In the genomic region with DNA sequence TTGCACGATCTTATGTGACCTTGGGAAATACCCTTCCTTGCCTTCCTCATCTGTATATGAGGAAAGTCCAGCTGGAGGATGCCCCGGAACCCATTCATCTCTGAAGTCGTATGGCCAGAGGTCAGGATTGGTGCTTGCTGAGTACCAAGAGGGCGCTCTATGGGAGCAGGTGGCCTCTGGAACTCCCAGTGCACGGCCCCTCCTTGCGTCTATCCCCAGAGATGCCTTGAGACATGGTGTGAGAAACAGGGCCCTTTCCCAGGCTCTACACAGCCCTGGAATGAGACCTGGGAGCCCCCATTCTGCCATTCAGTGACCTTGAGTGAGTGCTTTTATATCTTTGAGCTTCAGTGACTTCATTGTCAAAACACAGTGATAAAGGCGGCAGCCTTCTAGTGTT, we compare ENCODE assay signal across 26 mouse cellular contexts.
A peak's percentile ranks its signal among the peaks of the same experiment; 100 is the strongest.
DNase-seq lines count a peak whose midpoint lies in the region; ATAC-seq and TF ChIP-seq lines count a peak whose summit lies in the region.
"Had no signal": no experiment of that assay in that cellular context is flagged by ENCODE, and none has a peak within 500 bp of the region (broad histone marks: within the 10 kb centered on the region; RNA-seq: fewer than 3 reads in every experiment).

No protein-coding gene starts in this region.

- H3K9me3 ChIP-seq in hindbrain, embryonic 11.5 days (ENCODE audit: control insufficient read depth, low read length) = no peaks in the 10 kb centered on the region
- no peaks in the 10 kb centered on the region for H3K9me3 ChIP-seq in hindbrain, embryonic 14.5 days (ENCODE audit: control insufficient read depth, low read length)
- no peaks in the 10 kb centered on the region for H3K9me3 ChIP-seq in midbrain, embryonic 12.5 days
- no peaks in the 10 kb centered on the region for H3K9me3 ChIP-seq in midbrain, postnatal 0 days (ENCODE audit: low read length)
- H3K9me3 ChIP-seq: G1E; heart, embryonic 10.5 days; hindbrain, embryonic 13.5 days; neural tube, embryonic 13.5 days; stomach, embryonic 15.5 days had no signal

- 14% methylated on average over 7 of the region's 7 CpGs for WGBS in hindbrain, embryonic 11.5 days
- 21% methylated on average over 7 of the region's 7 CpGs for WGBS in hindbrain, embryonic 14.5 days
- 37% methylated on average over 7 of the region's 7 CpGs for WGBS in midbrain, embryonic 12.5 days
- 40% methylated on average over 7 of the region's 7 CpGs for WGBS in midbrain, postnatal 0 days

- peak overlapping the region; percentile 17 for H3K4me2 ChIP-seq in hindbrain, embryonic 11.5 days (replicated peaks; ENCODE audit: low read depth, low read length)
- no peak overlapping the region for H3K4me2 ChIP-seq in hindbrain, embryonic 14.5 days (replicated peaks)
- H3K4me2 ChIP-seq in midbrain, embryonic 12.5 days (replicated peaks) = peak overlapping the region; percentile 90; the same call in 1 of the 2 replicates
- H3K4me2 ChIP-seq in midbrain, postnatal 0 days (ENCODE audit: low read depth, low read length, poor library complexity, severe bottlenecking) = no peak overlapping the region
- H3K4me2 ChIP-seq: hindbrain, embryonic 13.5 days; liver, embryonic 11.5 days; neural tube, embryonic 13.5 days; stomach, embryonic 15.5 days had no signal

- no peaks in the 10 kb centered on the region for H3K36me3 ChIP-seq in hindbrain, embryonic 11.5 days (ENCODE audit: control insufficient read depth, insufficient read depth, low read length)
- no peaks in the 10 kb centered on the region for H3K36me3 ChIP-seq in hindbrain, embryonic 14.5 days (replicated peaks; ENCODE audit: control insufficient read depth, insufficient read depth)
- H3K36me3 ChIP-seq in midbrain, embryonic 12.5 days = no peaks in the 10 kb centered on the region
- H3K36me3 ChIP-seq in midbrain, postnatal 0 days (ENCODE audit: insufficient read depth, low read length) = no peaks in the 10 kb centered on the region
- H3K36me3 ChIP-seq: G1E; heart, embryonic 10.5 days; hindbrain, embryonic 13.5 days; neural tube, embryonic 13.5 days; stomach, embryonic 15.5 days had no signal

- no peak overlapping the region for H3K9ac ChIP-seq in hindbrain, embryonic 11.5 days (ENCODE audit: low read depth, low read length)
- no peak overlapping the region for H3K9ac ChIP-seq in hindbrain, embryonic 14.5 days
- no peak overlapping the region for H3K9ac ChIP-seq in midbrain, embryonic 12.5 days (replicated peaks)
- no peak overlapping the region for H3K9ac ChIP-seq in midbrain, postnatal 0 days (replicated peaks; ENCODE audit: low read length, poor library complexity, severe bottlenecking)
- H3K9ac ChIP-seq: hindbrain, embryonic 13.5 days; neural tube, embryonic 13.5 days; stomach, embryonic 15.5 days had no signal

- TF ChIP-seq CTCF in midbrain, postnatal 0 days (IDR thresholded peaks at IDR 0.05) = no peak

- H3K4me1 ChIP-seq in hindbrain, embryonic 11.5 days (replicated peaks; ENCODE audit: control insufficient read depth, insufficient read depth, low read length) = peaks cover 22% of the 10 kb centered on the region
- H3K4me1 ChIP-seq in hindbrain, embryonic 14.5 days (replicated peaks; ENCODE audit: control insufficient read depth, insufficient read depth, low read length) = peaks cover 35% of the 10 kb centered on the region; the same call in 1 of the 2 replicates
- H3K4me1 ChIP-seq in midbrain, embryonic 12.5 days = peaks cover 58% of the 10 kb centered on the region
- peaks cover 3% of the 10 kb centered on the region; the same call in 1 of the 2 replicates for H3K4me1 ChIP-seq in midbrain, postnatal 0 days (ENCODE audit: insufficient read depth, low read length)

- no peak overlapping the region for H3K27ac ChIP-seq in hindbrain, embryonic 11.5 days (ENCODE audit: low read depth, low read length)
- no peak overlapping the region for H3K27ac ChIP-seq in hindbrain, embryonic 14.5 days
- 0 out of 2 replicates have a peak overlapping the region, but pooled peaks have one; percentile 26 for H3K27ac ChIP-seq in midbrain, embryonic 12.5 days (replicated peaks)
- H3K27ac ChIP-seq in midbrain, postnatal 0 days (ENCODE audit: low read depth, low read length) = no peak overlapping the region
- H3K27ac ChIP-seq: gastrocnemius, adult 2 months; heart, embryonic 10.5 days; hindbrain, embryonic 13.5 days; neural tube, embryonic 13.5 days; stomach, embryonic 15.5 days had no signal

- ATAC-seq in hindbrain, embryonic 11.5 days (ENCODE audit: low FRiP score) = no peak
- no peak for ATAC-seq in hindbrain, embryonic 14.5 days (ENCODE audit: low FRiP score)
- no peak for ATAC-seq in midbrain, embryonic 12.5 days (ENCODE audit: low FRiP score, low read depth)
- no peak for ATAC-seq in midbrain, postnatal 0 days (ENCODE audit: low FRiP score)
- ATAC-seq: activated CD4-positive, CD25-positive, alpha-beta regulatory T cell, adult 4 months; CD4-positive, CD25-positive, alpha-beta regulatory T cell, adult 4 months; intestine, postnatal 0 days had no signal

- peak; percentile 61 for DNase-seq in cerebellum, adult 11-12 months
- DNase-seq in cerebellum, postnatal 4 days (ENCODE audit: low spot score in 2 of 2) = no peak
- peak; percentile 23 for DNase-seq in hindbrain, embryonic 11.5 days (ENCODE audit: low spot score)
- no peak for DNase-seq in hindbrain, embryonic 14.5 days (ENCODE audit: low spot score)
- no peak for DNase-seq in midbrain, postnatal 0 days (ENCODE audit: low spot score)
- DNase-seq in right cerebral cortex, postnatal 10 days (ENCODE audit: low spot score in 2 of 2) = no peak
- DNase-seq in frontal cortex, postnatal 25 days (ENCODE audit: low spot score in 2 of 2) = no peak
- DNase-seq: adrenal gland, postnatal 10 days; gastrocnemius, adult 2 months; kidney, postnatal 36 days; layer of hippocampus, adult 9-11 months; lung, adult 18-20 months; lung, postnatal 14 days; right cerebral cortex, postnatal 14 days; thymus, adult 18-20 months; thymus, postnatal 4 days had no signal

- no peak overlapping the region for H3K4me3 ChIP-seq in hindbrain, embryonic 11.5 days (ENCODE audit: low read depth, low read length)
- H3K4me3 ChIP-seq in hindbrain, embryonic 14.5 days (replicated peaks; ENCODE audit: low read length) = no peak overlapping the region
- no peak overlapping the region for H3K4me3 ChIP-seq in midbrain, embryonic 12.5 days
- no peak overlapping the region for H3K4me3 ChIP-seq in midbrain, postnatal 0 days (ENCODE audit: low read depth, low read length)
- H3K4me3 ChIP-seq: gastrocnemius, adult 2 months; heart, embryonic 10.5 days; hindbrain, embryonic 13.5 days; neural tube, embryonic 13.5 days; stomach, embryonic 15.5 days had no signal

- H3K27me3 ChIP-seq in hindbrain, embryonic 11.5 days (ENCODE audit: control insufficient read depth, insufficient read depth, low read length) = peaks cover 16% of the 10 kb centered on the region; the same call in 1 of the 2 replicates
- H3K27me3 ChIP-seq in hindbrain, embryonic 14.5 days (ENCODE audit: control insufficient read depth, insufficient read depth, low read length) = peaks cover 14% of the 10 kb centered on the region
- peaks cover 50% of the 10 kb centered on the region for H3K27me3 ChIP-seq in midbrain, embryonic 12.5 days
- peaks cover 8% of the 10 kb centered on the region; the same call in 1 of the 2 replicates for H3K27me3 ChIP-seq in midbrain, postnatal 0 days (ENCODE audit: insufficient read depth, low read length)

Comparison
In these comparisons a context has a peak if more than half of its experiments do, and no peak if none do; other contexts are left out.
1. DNase-seq: peak in cerebellum, adult 11-12 months (single experiment) and hindbrain, embryonic 11.5 days (single experiment); none in cerebellum, postnatal 4 days (0 of 2), hindbrain, embryonic 14.5 days (single experiment), midbrain, postnatal 0 days (single experiment), right cerebral cortex, postnatal 10 days (0 of 2) and frontal cortex, postnatal 25 days (0 of 2).
2. H3K4me2 ChIP-seq: peak in hindbrain, embryonic 11.5 days (single experiment) and midbrain, embryonic 12.5 days (single experiment); none in hindbrain, embryonic 14.5 days (single experiment) and midbrain, postnatal 0 days (single experiment).